Mouse (Mus musculus): Measurements from ENCODE around the gene Tceal7.

- no peak for TF ChIP-seq HCFC1 (IDR thresholded peaks at IDR 0.05; ENCODE audit: borderline replicate concordance, insufficient read depth, low read length)
- no peak for TF ChIP-seq CHD2 (IDR thresholded peaks at IDR 0.05; ENCODE audit: low read depth, low read length)
- TF ChIP-seq ZC3H11A (IDR thresholded peaks at IDR 0.05; ENCODE audit: borderline replicate concordance, low read depth, low read length), result no peak
- TF ChIP-seq ZNF384 (IDR thresholded peaks at IDR 0.05; ENCODE audit: low read depth, low read length), result no peak
- TF ChIP-seq MAFK (IDR thresholded peaks at IDR 0.05; ENCODE audit: insufficient read depth, low read depth, low read length), result no peak
Measured at GRCm38 (mm10) chrX:136249671-136250070, 35.1 kb downstream of the Tceal7 start.
